ENCODE assay signal across 10 mouse cellular contexts in the genomic region with DNA sequence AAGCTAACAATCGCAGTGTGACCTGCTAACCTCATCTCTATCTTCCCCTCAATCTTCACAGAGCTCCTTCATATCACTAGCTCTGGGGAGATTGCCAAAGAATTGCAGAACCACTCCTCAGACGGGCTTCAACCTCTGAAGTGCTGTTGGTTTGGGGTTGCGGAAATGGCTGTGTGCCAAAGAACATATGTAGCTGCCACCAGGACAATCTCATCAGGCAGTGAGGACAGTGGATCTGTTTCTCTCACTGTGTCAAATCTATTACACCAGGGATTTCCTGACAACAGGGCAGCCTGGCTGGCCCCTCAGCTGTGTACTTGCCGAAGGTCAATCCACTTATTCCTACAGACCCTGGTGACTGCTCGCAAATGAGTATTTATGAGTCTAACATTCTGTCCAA.
A peak's percentile ranks its signal among the peaks of the same experiment; 100 is the strongest.
DNase-seq lines count a peak whose midpoint lies in the region; ATAC-seq lines count a peak whose summit lies in the region.
"Had no signal": no experiment of that assay in that cellular context is flagged by ENCODE, and none has a peak within 500 bp of the region (broad histone marks: within the 10 kb centered on the region; RNA-seq: fewer than 3 reads in every experiment).

No protein-coding gene starts in this region.

- no peaks in the 10 kb centered on the region for H3K9me3 ChIP-seq in kidney, embryonic 15.5 days (replicated peaks)
- no peaks in the 10 kb centered on the region for H3K9me3 ChIP-seq in neural tube, embryonic 11.5 days (ENCODE audit: control insufficient read depth, low read length)
- H3K9me3 ChIP-seq: neural tube, embryonic 13.5 days had no signal

- H3K27me3 ChIP-seq in kidney, embryonic 15.5 days = no peaks in the 10 kb centered on the region
- H3K27me3 ChIP-seq in neural tube, embryonic 11.5 days (ENCODE audit: control insufficient read depth, insufficient read depth, low read length) = no peaks in the 10 kb centered on the region
- H3K27me3 ChIP-seq: neural tube, embryonic 13.5 days had no signal

- no peak for ATAC-seq in cerebellum, adult (ENCODE audit: insufficient number of reproducible peaks, low FRiP score, low TSS enrichment)
- ATAC-seq in kidney, embryonic 15.5 days (replicated peaks; ENCODE audit: low FRiP score) = peak; percentile 85
- ATAC-seq in neural tube, embryonic 11.5 days (ENCODE audit: insufficient read depth, low FRiP score, low TSS enrichment) = no peak
- ATAC-seq: CD4-positive, CD25-positive, alpha-beta regulatory T cell, adult 4 months had no signal

- no peak overlapping the region for H3K9ac ChIP-seq in kidney, embryonic 15.5 days
- H3K9ac ChIP-seq in neural tube, embryonic 11.5 days (ENCODE audit: low read length) = no peak overlapping the region
- H3K9ac ChIP-seq: neural tube, embryonic 13.5 days had no signal

- peak; percentile 4 for DNase-seq in cerebellum, adult 9-10 months
- DNase-seq in retina, postnatal 1 day = peak; percentile 12
- DNase-seq in retina, embryonic 14.5 days (ENCODE audit: low spot score) = no peak
- DNase-seq in neural tube, embryonic 11.5 days (ENCODE audit: low spot score) = peak; percentile 34
- DNase-seq in left cerebral cortex, adult 9 months (ENCODE audit: low spot score in 2 of 2) = no peak
- DNase-seq in spleen, adult 18-20 months = no peak

- no peak overlapping the region for H3K27ac ChIP-seq in kidney, embryonic 15.5 days
- no peak overlapping the region for H3K27ac ChIP-seq in neural tube, embryonic 11.5 days (ENCODE audit: low read depth, low read length)
- H3K27ac ChIP-seq: neural tube, embryonic 13.5 days had no signal

- H3K36me3 ChIP-seq in kidney, embryonic 15.5 days = no peaks in the 10 kb centered on the region
- no peaks in the 10 kb centered on the region for H3K36me3 ChIP-seq in neural tube, embryonic 11.5 days (ENCODE audit: control insufficient read depth, insufficient read depth, low read length)
- H3K36me3 ChIP-seq: neural tube, embryonic 13.5 days had no signal

- WGBS in kidney, embryonic 15.5 days = 28% methylated on average over 5 of the region's 5 CpGs
- WGBS in neural tube, embryonic 11.5 days = 69% methylated on average over 5 of the region's 5 CpGs

- no peak overlapping the region for H3K4me3 ChIP-seq in kidney, embryonic 15.5 days (replicated peaks)
- no peak overlapping the region for H3K4me3 ChIP-seq in neural tube, embryonic 11.5 days (ENCODE audit: low read depth, low read length)
- H3K4me3 ChIP-seq: neural tube, embryonic 13.5 days had no signal

- H3K4me2 ChIP-seq in kidney, embryonic 15.5 days = no peak overlapping the region
- no peak overlapping the region for H3K4me2 ChIP-seq in neural tube, embryonic 11.5 days (ENCODE audit: low read depth)
- H3K4me2 ChIP-seq: neural tube, embryonic 13.5 days had no signal

- peaks cover 11% of the 10 kb centered on the region for H3K4me1 ChIP-seq in kidney, embryonic 15.5 days
- no peaks in the 10 kb centered on the region for H3K4me1 ChIP-seq in neural tube, embryonic 11.5 days (ENCODE audit: control insufficient read depth, insufficient read depth, low read length)

Comparison
In these comparisons a context has a peak if more than half of its experiments do, and no peak if none do; other contexts are left out.
1. DNase-seq: peak in cerebellum, adult 9-10 months (single experiment), retina, postnatal 1 day (single experiment) and neural tube, embryonic 11.5 days (single experiment); none in retina, embryonic 14.5 days (single experiment), left cerebral cortex, adult 9 months (0 of 2) and spleen, adult 18-20 months (0 of 2).